Mouse (Mus musculus) heart, adult 2 months (tissue): Measurements from ENCODE around the gene Adam19. TPM values are rescaled to one million over a fixed set of nuclear protein-coding genes. Genes with fewer than 3 reads are reported as not detected.

Source experiments
- DNase-seq, 2 experiments: peaks; one replicate each; pipeline ENCODE4 v3.0.0; 2021
- H3K27ac ChIP-seq: fragments of 200-600 bp; 2 replicates; pipeline ENCODE4 v1.8.1; 2022
- H3K27me3 ChIP-seq: fragments of 200-500 bp; 2 replicates; pipeline ENCODE4 v1.6.1; 2012; ENCODE audit warnings: mild to moderate bottlenecking, low read length, inconsistent platforms, mixed read lengths; ENCODE audit not compliant: control insufficient read depth, insufficient read depth
- H3K36me3 ChIP-seq: fragments of 200-500 bp; 2 replicates; pipeline ENCODE4 v1.6.1; 2012; ENCODE audit warnings: low read length, inconsistent platforms; ENCODE audit not compliant: control insufficient read depth, insufficient read depth
- H3K4me1 ChIP-seq: fragments of 200-500 bp; 2 replicates; pipeline ENCODE4 v1.6.1; 2011; ENCODE audit warnings: low read length; ENCODE audit not compliant: control insufficient read depth, insufficient read depth
- H3K4me3 ChIP-seq: fragments of 200-600 bp; 2 replicates; pipeline ENCODE4 v1.8.1; 2022
- H3K79me2 ChIP-seq: fragments of 200-500 bp; replicated peaks from 2 replicates; pipeline ENCODE4 v1.6.1; 2012; ENCODE audit warnings: mild to moderate bottlenecking, inconsistent platforms, low read length, moderate library complexity, mixed read lengths; ENCODE audit not compliant: control insufficient read depth, insufficient read depth
- H3K9ac ChIP-seq: fragments of 200-500 bp; 2 replicates; pipeline ENCODE4 v1.6.1; 2012; ENCODE audit warnings: low read depth, mild to moderate bottlenecking, control low read depth, inconsistent platforms, low read length, mixed read lengths
- CTCF ChIP-seq: fragments of 200-600 bp; IDR thresholded peaks from 2 replicates; pipeline ENCODE4 v1.8.1; 2022; ENCODE audit warnings: antibody characterized with exemption, mild to moderate bottlenecking, moderate library complexity
- EP300 ChIP-seq: fragments of 200-500 bp; IDR thresholded peaks from 2 replicates; pipeline ENCODE4 v1.6.1; 2011; ENCODE audit warnings: low read depth, low read length, control low read depth; ENCODE audit not compliant: insufficient read depth
- POLR2A ChIP-seq: fragments of 200-500 bp; IDR thresholded peaks from 2 replicates; pipeline ENCODE4 v1.6.1; 2011; ENCODE audit warnings: mild to moderate bottlenecking, low read depth, low read length, control low read depth; ENCODE audit not compliant: insufficient read depth
- WGBS: fragments of 180-500 bp; shearing (Covaris S2); methylation state at CpG from one replicate; pipeline ENCODE4 v1.1.7; 2018; 5-methylcytosine and 5-hydroxymethylcytosine counted together
- intact Hi-C: fragments of 180-260 bp; cut with DNase I; formaldehyde crosslinking; loops from one replicate; pipeline ENCODE4 v1.15.1; 2025
- polyA plus RNA-seq: library from polyadenylated mRNA; depleted of rRNA; stranded (reverse); fragments of >200 nt; gene quantifications from 2 replicates; pipeline ENCODE4 v1.2.3, GENCODE M21; 2012
- total RNA-seq, 2 experiments: library from RNA; stranded (reverse); gene quantifications; 2 replicates each; pipeline ENCODE4 v1.2.3; 2021

Gene Adam19
- total and polyA plus RNA-seq, 3 experiments, result 17.7 to 63.9 (median 21.9) TPM

DNA sequence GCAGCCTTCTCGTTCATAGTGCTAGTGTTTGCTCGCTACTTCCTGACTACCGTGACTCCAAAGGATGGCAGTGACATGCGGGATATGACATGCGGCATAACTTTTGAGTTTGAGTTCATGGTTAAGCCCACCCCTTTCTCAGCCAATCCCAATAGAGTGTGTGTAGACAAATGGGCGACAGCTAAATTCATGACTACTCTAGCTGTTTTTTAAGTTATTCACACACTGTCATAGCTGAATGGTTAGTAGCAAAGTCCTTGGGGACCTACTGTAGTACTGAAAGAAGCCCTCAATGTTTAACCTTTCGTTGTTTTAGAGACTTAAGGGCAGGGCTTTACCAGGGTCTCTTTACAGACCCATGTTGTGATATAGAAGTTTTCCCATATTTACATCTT lies 70.0 kb downstream of the Adam19 start:
- no peak for TF ChIP-seq CTCF
- no peak for DNase-seq
- intact Hi-C loops, result loop anchor here (10.0 kb wide), 1 partner anchor 181 kb away; the partner anchor contains the start of gene Lsm11
- no peak overlapping the region; the same call in 1 of the 2 replicates for H3K27ac ChIP-seq
- H3K79me2 ChIP-seq, result no peaks in the 10 kb centered on the region
- H3K9ac ChIP-seq, result no peak overlapping the region
- H3K27me3 ChIP-seq, result no peaks in the 10 kb centered on the region
- H3K36me3 ChIP-seq, result peaks cover 8% of the 10 kb centered on the region
- peaks cover 19% of the 10 kb centered on the region for H3K4me1 ChIP-seq
- no peak overlapping the region for H3K4me3 ChIP-seq
- 86% methylated on average over 7 of the region's 7 CpGs for WGBS

DNA sequence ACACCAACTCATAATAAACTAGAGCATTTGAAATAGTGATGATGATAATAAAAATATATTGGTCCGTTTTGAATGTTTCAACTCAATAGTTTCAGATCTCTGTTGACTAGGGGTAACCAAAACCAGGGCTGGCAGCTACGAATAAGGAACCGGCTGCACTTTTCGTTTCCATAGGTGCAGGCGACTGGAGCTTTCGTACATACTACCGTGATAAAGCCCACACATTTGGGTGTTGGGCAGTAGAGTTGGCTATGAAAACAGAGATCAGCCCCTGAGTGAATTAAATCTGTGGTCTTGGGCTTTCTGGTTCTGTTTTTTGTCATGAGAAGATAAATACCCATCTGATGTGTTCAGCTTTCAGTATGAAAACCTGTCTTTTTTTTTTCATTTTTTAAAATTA lies 70.5 kb downstream of the Adam19 start:
- DNase-seq, result no peak
- Histone ChIP-seq H3K27ac (no peak overlapping the region), H3K4me1 (peaks cover 19% of the 10 kb centered on the region), H3K4me3 (no peak overlapping the region), H3K9ac (no peak overlapping the region), H3K27me3 (no peaks in the 10 kb centered on the region), H3K79me2 (no peaks in the 10 kb centered on the region), H3K36me3 (peaks cover 8% of the 10 kb centered on the region)
- WGBS, result 90% methylated on average over 7 of the region's 7 CpGs
- intact Hi-C loops, result loop anchor here (10.0 kb wide), 1 partner anchor 182 kb away; the partner anchor contains the start of gene Lsm11
- TF ChIP-seq POLR2A (no peak), CTCF (no peak), EP300 (no peak)

DNA sequence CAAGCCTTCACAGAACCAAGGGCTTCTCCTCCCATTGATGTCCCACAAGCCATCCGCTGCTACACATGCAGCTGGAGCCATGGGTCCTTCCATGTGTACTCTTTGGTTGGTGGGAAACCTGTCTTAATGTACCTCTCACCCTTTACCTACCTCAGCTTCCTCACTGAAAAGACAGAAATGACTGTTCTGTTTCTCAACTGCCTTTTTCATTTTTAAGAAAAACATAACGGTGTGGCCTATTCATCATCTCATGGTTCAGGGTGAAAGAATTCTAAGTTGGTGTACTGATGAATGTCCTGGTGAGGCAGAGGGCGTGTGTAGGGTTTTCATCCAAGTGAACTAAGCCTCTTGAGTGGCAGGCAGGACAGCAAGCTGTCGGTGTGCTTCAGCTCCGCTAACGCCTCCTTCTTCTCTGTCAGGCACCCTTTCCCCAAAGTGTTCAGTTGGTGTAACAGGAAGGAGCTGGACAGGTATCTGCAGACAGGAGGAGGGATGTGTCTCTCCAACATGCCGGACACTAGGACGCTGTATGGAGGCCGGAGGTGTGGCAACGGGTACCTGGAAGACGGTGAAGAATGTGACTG lies 71.1 kb downstream of the Adam19 start:
- H3K36me3 ChIP-seq, result peaks cover 8% of the 10 kb centered on the region
- no peak overlapping the region for H3K4me3 ChIP-seq
- H3K9ac ChIP-seq, result no peak overlapping the region
- H3K27me3 ChIP-seq, result no peaks in the 10 kb centered on the region
- 82% methylated on average over 11 of the region's 11 CpGs for WGBS
- TF ChIP-seq CTCF, result no peak
- TF ChIP-seq EP300, result no peak
- no peak for TF ChIP-seq POLR2A
- H3K79me2 ChIP-seq, result no peaks in the 10 kb centered on the region
- H3K4me1 ChIP-seq, result peaks cover 17% of the 10 kb centered on the region
- H3K27ac ChIP-seq, result peak overlapping the region; percentile 50
- intact Hi-C loops, result loop anchor here (10.0 kb wide), 1 partner anchor 182 kb away; the partner anchor contains the start of gene Lsm11
- DNase-seq, result no peak

- Histone ChIP-seq H3K4me3 (no peak overlapping the region), H3K27me3 (no peaks in the 10 kb centered on the region), H3K36me3 (peaks cover 4% of the 10 kb centered on the region), H3K9ac (peak overlapping the region; percentile 8; the same call in 1 of the 2 replicates), H3K27ac (peak overlapping the region; percentile 50), H3K79me2 (no peaks in the 10 kb centered on the region), H3K4me1 (peaks cover 13% of the 10 kb centered on the region)
- TF ChIP-seq POLR2A, result no peak
- peak; percentile 63; the same call in 1 of the 2 replicates for TF ChIP-seq EP300
- no peak for TF ChIP-seq CTCF
- DNase-seq, result peak; percentile 77 to 85
- intact Hi-C loops, result loop anchor here (1.0 to 10.0 kb wide), 3 partner anchors 76 to 183 kb away; partner anchors contain the start of genes Gm12166 and Lsm11
- WGBS, result 61% methylated on average over 15 of the region's 15 CpGs
Measured at GRCm38 (mm10) chr11:46127621-46128547, 72.1 kb downstream of the Adam19 start.

DNA sequence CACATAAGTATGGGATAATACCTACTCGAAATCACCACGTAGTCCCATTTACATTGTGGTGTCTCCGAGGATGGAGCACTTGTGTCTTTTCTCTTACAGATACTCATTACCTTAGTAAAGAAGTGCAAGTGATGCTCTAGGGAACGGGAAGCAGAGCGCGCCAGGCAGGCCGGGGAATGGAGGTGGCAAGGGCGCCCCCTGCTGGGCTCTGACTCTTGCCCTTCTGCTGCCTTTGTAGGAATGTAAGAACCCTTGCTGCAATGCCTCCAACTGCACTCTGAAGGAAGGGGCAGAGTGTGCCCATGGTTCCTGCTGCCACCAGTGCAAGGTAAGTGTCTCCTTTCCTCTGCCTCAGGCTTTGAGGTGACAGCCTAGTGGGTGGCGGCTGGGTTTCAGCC lies 72.8 kb downstream of the Adam19 start:
- H3K9ac ChIP-seq, result no peak overlapping the region
- H3K27ac ChIP-seq, result peak overlapping the region; percentile 50; the same call in 1 of the 2 replicates
- no peak overlapping the region for H3K4me3 ChIP-seq
- H3K27me3 ChIP-seq, result no peaks in the 10 kb centered on the region
- H3K36me3 ChIP-seq, result peaks cover 4% of the 10 kb centered on the region
- TF ChIP-seq CTCF (peak; percentile 99), POLR2A (no peak), EP300 (peak; percentile 81)
- no peaks in the 10 kb centered on the region for H3K79me2 ChIP-seq
- peak; percentile 86 to 90 for DNase-seq
- intact Hi-C loops, result loop anchor here (1.0 to 10.0 kb wide), 3 partner anchors 76 to 184 kb away; partner anchors contain the start of genes Gm12166 and Lsm11
- WGBS, result 54% methylated on average over 9 of the region's 9 CpGs
- H3K4me1 ChIP-seq, result peaks cover 9% of the 10 kb centered on the region
